Mouse (Mus musculus): ENCODE measurements around the gene Nfkbia.

DNA sequence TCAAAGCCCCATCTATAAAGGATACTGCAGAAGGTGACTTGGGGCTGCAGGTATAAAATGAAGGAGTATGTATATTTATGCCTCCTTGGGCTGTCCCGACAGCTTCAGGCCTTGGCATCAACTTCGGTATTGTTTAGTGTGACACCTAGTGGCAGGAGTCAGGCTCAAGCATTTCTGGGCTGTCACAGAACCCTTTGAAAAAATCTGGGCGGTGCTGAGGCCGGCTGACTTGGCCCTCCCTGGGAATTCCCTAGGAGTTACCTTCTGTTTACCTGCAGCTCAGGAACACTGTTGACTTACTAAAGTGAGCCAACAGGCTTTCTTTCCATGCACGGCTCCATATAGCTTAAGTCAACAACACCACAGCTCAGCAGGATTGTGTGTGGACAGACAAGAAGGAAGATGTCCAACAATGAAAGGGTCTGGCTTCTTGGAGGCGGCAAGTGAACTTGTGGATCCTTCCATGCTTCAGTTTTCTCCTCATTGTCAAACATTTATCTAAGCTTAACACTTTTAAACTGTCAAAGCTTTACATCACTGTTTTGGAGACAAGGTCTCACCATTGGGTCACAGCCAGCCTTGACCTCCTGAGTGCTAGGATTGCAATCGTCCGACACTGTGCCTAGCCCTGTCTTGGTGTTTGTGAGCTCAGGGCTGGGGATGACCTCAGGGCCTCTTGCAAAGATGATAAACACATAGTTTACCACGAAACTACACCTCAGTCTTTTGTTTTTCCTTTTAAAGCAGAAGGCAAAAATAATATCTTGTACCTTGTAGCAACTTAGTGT lies 2.9 kb upstream of the Nfkbia start:
- TF ChIP-seq CTCF (IDR thresholded peaks at IDR 0.05; ENCODE audit: low read depth), result peak; percentile 75
- TF ChIP-seq EP300 (IDR thresholded peaks at IDR 0.05; ENCODE audit: low read depth), result no peak
